Mouse (Mus musculus) ES-Bruce4 (cell line): Measurements from ENCODE around the gene Cdc42se1. TPM values are rescaled to one million over a fixed set of nuclear protein-coding genes. Genes with fewer than 3 reads are reported as not detected.

ENCODE experiments used
- H3K27ac ChIP-seq: 2 replicates; pipeline ENCODE4 v1.5.1; 2012; ENCODE audit warnings: low read length, inconsistent platforms; ENCODE audit not compliant: insufficient read depth
- H3K27me3 ChIP-seq: 2 replicates; pipeline ENCODE4 v1.6.1; 2012; ENCODE audit warnings: mild to moderate bottlenecking, low read length, inconsistent platforms; ENCODE audit not compliant: control insufficient read depth, poor library complexity, insufficient read depth, severe bottlenecking
- H3K36me3 ChIP-seq: 2 replicates; pipeline ENCODE4 v1.6.1; 2012; ENCODE audit warnings: inconsistent platforms, mild to moderate bottlenecking, low read length, moderate library complexity; ENCODE audit not compliant: control insufficient read depth, poor library complexity, insufficient read depth, severe bottlenecking
- H3K4me1 ChIP-seq: one replicate; pipeline ENCODE4 v1.8.1; 2011; ENCODE audit warnings: low read length; ENCODE audit not compliant: control insufficient read depth, insufficient read depth
- H3K4me3 ChIP-seq: 2 replicates; pipeline ENCODE4 v1.5.1; 2011; ENCODE audit warnings: low read depth, mild to moderate bottlenecking, low read length
- H3K9ac ChIP-seq: 2 replicates; pipeline ENCODE4 v1.6.1; 2012; ENCODE audit warnings: low read depth, mild to moderate bottlenecking, inconsistent platforms; ENCODE audit not compliant: poor library complexity, severe bottlenecking
- H3K9me3 ChIP-seq: replicated peaks from 2 replicates; pipeline ENCODE4 v1.6.1; 2012; ENCODE audit warnings: mild to moderate bottlenecking, low read length, inconsistent platforms; ENCODE audit not compliant: control insufficient read depth, poor library complexity, insufficient read depth, severe bottlenecking
- CTCF ChIP-seq: IDR thresholded peaks from one replicate; pipeline ENCODE4 v1.8.1; 2011; ENCODE audit warnings: low read depth, low read length
- EP300 ChIP-seq: IDR thresholded peaks from 2 replicates; pipeline ENCODE4 v1.6.1; 2011; ENCODE audit warnings: low read depth, low read length; ENCODE audit not compliant: insufficient read depth
- POLR2A ChIP-seq: IDR thresholded peaks from one replicate; pipeline ENCODE4 v1.8.1; 2011; ENCODE audit warnings: low read length; ENCODE audit not compliant: insufficient read depth
- polyA plus RNA-seq: library from polyadenylated mRNA; stranded (reverse); fragments of >200 nt; gene quantifications from 2 replicates; pipeline ENCODE4 v1.2.4, GENCODE M21; 2011; ENCODE audit warnings: low read depth; ENCODE audit not compliant: missing spikeins, insufficient read depth, insufficient read length

The Cdc42se1 gene
- polyA plus RNA-seq, 1 experiment, result 57.4 TPM

GRCm38 (mm10) chr3:95233303-95233980 is 4.9 kb downstream of the Cdc42se1 start:
- TF ChIP-seq CTCF (no peak), POLR2A (no peak), EP300 (no peak)
- no peak overlapping the region for H3K9ac ChIP-seq
- H3K4me1 ChIP-seq, result peaks cover 6% of the 10 kb centered on the region
- H3K27ac ChIP-seq, result peak overlapping the region; percentile 84; the same call in 1 of the 2 replicates
- H3K27me3 ChIP-seq, result no peaks in the 10 kb centered on the region
- H3K36me3 ChIP-seq, result peaks cover 12% of the 10 kb centered on the region
- H3K4me3 ChIP-seq, result no peak overlapping the region
- H3K9me3 ChIP-seq, result no peaks in the 10 kb centered on the region

GRCm38 (mm10) chr3:95235386-95236301 is 7.1 kb downstream of the Cdc42se1 start:
- Histone ChIP-seq H3K9me3 (no peaks in the 10 kb centered on the region), H3K4me3 (no peak overlapping the region), H3K36me3 (peaks cover 12% of the 10 kb centered on the region), H3K27me3 (no peaks in the 10 kb centered on the region), H3K9ac (no peak overlapping the region), H3K4me1 (peaks cover 6% of the 10 kb centered on the region), H3K27ac (peak overlapping the region; percentile 19)
- TF ChIP-seq CTCF (no peak), POLR2A (no peak), EP300 (no peak)

- H3K4me1 ChIP-seq, result peaks cover 7% of the 10 kb centered on the region
- no peaks in the 10 kb centered on the region for H3K9me3 ChIP-seq
- H3K27ac ChIP-seq, result no peak overlapping the region
- H3K9ac ChIP-seq, result no peak overlapping the region
- no peaks in the 10 kb centered on the region for H3K27me3 ChIP-seq
- no peak overlapping the region for H3K4me3 ChIP-seq
- no peak for TF ChIP-seq CTCF
- H3K36me3 ChIP-seq, result peaks cover 12% of the 10 kb centered on the region
Observed at GRCm38 (mm10) chr3:95237541-95238099, 9.1 kb downstream of the Cdc42se1 start.

- TF ChIP-seq POLR2A, result no peak
- no peak for TF ChIP-seq EP300
- no peak for TF ChIP-seq CTCF
- no peaks in the 10 kb centered on the region for H3K9me3 ChIP-seq
- H3K4me1 ChIP-seq, result peaks cover 5% of the 10 kb centered on the region
- peaks cover 6% of the 10 kb centered on the region for H3K36me3 ChIP-seq
- no peak overlapping the region for H3K4me3 ChIP-seq
- no peaks in the 10 kb centered on the region for H3K27me3 ChIP-seq
- H3K9ac ChIP-seq, result no peak overlapping the region
- H3K27ac ChIP-seq, result no peak overlapping the region
Observed at GRCm38 (mm10) chr3:95239022-95239421, 10.5 kb downstream of the Cdc42se1 start.

GRCm38 (mm10) chr3:95239971-95240370 is 11.4 kb downstream of the Cdc42se1 start:
- Histone ChIP-seq H3K9ac (no peak overlapping the region), H3K27me3 (no peaks in the 10 kb centered on the region), H3K36me3 (no peaks in the 10 kb centered on the region), H3K9me3 (no peaks in the 10 kb centered on the region), H3K27ac (no peak overlapping the region), H3K4me3 (0 out of 2 replicates have a peak overlapping the region, but pooled peaks have one; percentile 4), H3K4me1 (peaks cover 5% of the 10 kb centered on the region)
- TF ChIP-seq EP300 (no peak), POLR2A (no peak)

- peak overlapping the region; percentile 54 for H3K9ac ChIP-seq
- no peak overlapping the region for H3K27ac ChIP-seq
Observed at GRCm38 (mm10) chr3:95240900-95241299, 12.4 kb downstream of the Cdc42se1 start.

More at GRCm38 (mm10) chr3:95240900-95241299, 12.4 kb downstream of the Cdc42se1 start:
- Histone ChIP-seq H3K9me3 (no peaks in the 10 kb centered on the region), H3K4me1 (peaks cover 3% of the 10 kb centered on the region), H3K36me3 (no peaks in the 10 kb centered on the region), H3K27me3 (no peaks in the 10 kb centered on the region), H3K4me3 (peak overlapping the region; percentile 46)
- no peak for TF ChIP-seq EP300
- TF ChIP-seq POLR2A, result no peak
- no peak for TF ChIP-seq CTCF
